Mouse (Mus musculus): ENCODE data around the gene Bcl6.

- TF ChIP-seq CTCF (conservative IDR thresholded peaks at IDR 0.05; ENCODE audit: low read length) (no peak), NANOG (IDR thresholded peaks at IDR 0.05; ENCODE audit: borderline replicate concordance, low read length) (no peak), POU5F1 (IDR thresholded peaks at IDR 0.05; ENCODE audit: borderline replicate concordance, low read length) (no peak)
Measured at GRCm38 (mm10) chr16:24009891-24010290, 21.2 kb upstream of the Bcl6 start.
